Mouse (Mus musculus): Measurements from ENCODE around the gene Gm10322. TPM values are rescaled to one million over a fixed set of nuclear protein-coding genes. Genes with fewer than 3 reads are reported as not detected.

The Gm10322 gene
- total and polyA plus RNA-seq, 3 experiments: not detected

DNA sequence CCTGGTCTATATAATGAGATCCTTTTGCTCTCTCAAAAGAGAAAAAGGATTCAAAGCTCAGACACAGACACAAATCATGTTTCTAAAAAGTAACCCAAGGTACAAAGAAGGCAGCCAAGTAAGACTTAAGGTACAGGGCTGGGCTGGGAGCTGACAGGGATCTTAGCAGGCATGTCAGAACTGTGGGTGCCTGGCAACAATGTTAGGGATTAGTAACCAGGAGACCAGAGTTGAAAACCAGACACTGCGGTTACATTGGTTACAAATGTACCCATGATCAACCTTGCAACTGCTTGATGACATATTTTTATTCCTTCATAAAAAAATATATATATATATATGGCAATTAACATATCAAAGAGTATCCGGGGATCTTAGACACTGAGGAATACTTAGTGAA is 20.2 kb downstream of the Gm10322 start:
- Histone ChIP-seq H3K4me1 (ENCODE audit: control insufficient read depth in 1 of 2, insufficient read depth in 2 of 2) (peaks cover 0 to 21% of the 10 kb centered on the region in 2 experiments; a peak in 2 of 4 replicates), H3K79me2 (replicated peaks; ENCODE audit: control insufficient read depth, extremely low read depth, insufficient read depth, poor library complexity, severe bottlenecking) (0 out of 2 replicates have a peak, but pooled peaks cover 5% of the 10 kb centered on the region), H3K36me3 (replicated peaks in 1 of 2; ENCODE audit: control insufficient read depth in 1 of 2, insufficient read depth in 1 of 2, low read length in 1 of 2) (peaks cover 3 to 23% of the 10 kb centered on the region in 2 experiments), H3K4me2 (ENCODE audit: insufficient read depth, low read depth, poor library complexity, severe bottlenecking) (no peak overlapping the region), H3K9ac (ENCODE audit: insufficient read depth, low read depth) (no peak overlapping the region), H3K9me3 (replicated peaks; ENCODE audit: low read length) (no peaks in the 10 kb centered on the region), H3K27me3 (replicated peaks) (no peaks in the 10 kb centered on the region), H3K27ac (ENCODE audit: insufficient read depth, low read depth) (no peak overlapping the region), H3K4me3 (replicated peaks in 1 of 3; ENCODE audit: low read depth in 2 of 3, low read length in 2 of 3, poor library complexity in 1 of 3) (peak overlapping the region in 1 of 3 experiments; percentile 92)
- no peak for TF ChIP-seq ZMIZ1 (IDR thresholded peaks at IDR 0.05; ENCODE audit: low read depth, low read length)
- 0 out of 2 replicates have a peak, but pooled peaks have one; percentile 28 for TF ChIP-seq SIN3A (IDR thresholded peaks at IDR 0.05; ENCODE audit: low read length)
- in situ Hi-C loops (cut with MboI; ENCODE audit: low pct_ligation_motif_present, low pct_unique_long_range_greater_than_20kb, low sequenced_read_pairs) (no loop called here), dilution Hi-C loops (cut with MboI; ENCODE audit: extremely low pct_ligation_motif_present, extremely low pct_unique_long_range_greater_than_20kb, low sequenced_read_pairs) (no loop called here)
- no peak for DNase-seq (ENCODE audit: extremely low read depth)

DNA sequence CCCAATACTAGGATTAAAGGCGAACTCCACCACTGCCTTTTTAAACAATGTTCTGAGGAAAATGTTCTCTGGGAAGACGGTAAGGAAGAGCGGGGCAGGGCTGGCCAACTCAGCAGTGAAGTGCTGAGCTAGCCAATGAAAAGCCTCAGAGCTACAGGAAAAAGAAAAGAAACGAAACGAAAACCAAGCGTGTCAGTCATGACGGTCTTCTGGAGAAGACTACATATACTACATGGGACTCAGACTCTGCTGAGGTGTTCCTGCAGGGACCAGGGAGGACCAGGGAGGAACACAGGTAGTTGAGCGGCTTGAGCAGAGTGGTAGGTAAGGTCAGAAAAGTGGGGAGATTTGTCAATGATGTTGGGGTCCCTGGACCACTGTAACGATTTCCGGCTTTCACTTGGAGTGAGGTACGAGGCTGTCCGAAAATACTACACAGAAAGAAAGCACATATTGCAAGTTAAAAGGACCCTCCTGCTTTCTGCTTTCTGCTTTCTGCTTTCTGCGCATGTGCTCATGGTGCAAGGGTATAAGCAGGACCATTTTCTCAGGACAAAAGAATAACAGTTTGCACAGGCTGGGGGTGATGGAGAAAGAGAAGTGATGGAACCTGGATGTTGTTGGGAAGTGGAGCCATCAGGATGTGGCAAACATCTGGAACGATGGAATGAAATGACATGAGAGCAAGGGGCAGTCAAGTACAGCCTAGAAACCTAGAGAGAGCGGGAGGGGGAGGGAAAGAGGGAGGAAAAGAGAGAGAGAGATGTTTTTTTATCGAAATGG is 21.1 kb downstream of the Gm10322 start:
- in situ Hi-C loops (cut with MboI; ENCODE audit: low pct_ligation_motif_present, low pct_unique_long_range_greater_than_20kb, low sequenced_read_pairs): no loop called here
- peaks cover 3 to 27% of the 10 kb centered on the region in 2 experiments for H3K36me3 ChIP-seq (replicated peaks in 1 of 2; ENCODE audit: control insufficient read depth in 1 of 2, insufficient read depth in 1 of 2, low read length in 1 of 2)
- peak overlapping the region; percentile 75 for H3K9ac ChIP-seq (ENCODE audit: insufficient read depth, low read depth)
- no peaks in the 10 kb centered on the region for H3K9me3 ChIP-seq (replicated peaks; ENCODE audit: low read length)
- no peaks in the 10 kb centered on the region for H3K27me3 ChIP-seq (replicated peaks)
- peak overlapping the region; percentile 81 for H3K27ac ChIP-seq (ENCODE audit: insufficient read depth, low read depth)
- H3K4me3 ChIP-seq (replicated peaks in 1 of 3; ENCODE audit: low read depth in 2 of 3, low read length in 2 of 3, poor library complexity in 1 of 3): peak overlapping the region; percentile 71 to 92 (median 83)
- H3K4me1 ChIP-seq (ENCODE audit: control insufficient read depth in 1 of 2, insufficient read depth in 2 of 2): peaks cover 0 to 21% of the 10 kb centered on the region in 2 experiments; a peak in 2 of 4 replicates
- DNase-seq (ENCODE audit: extremely low read depth): peak; percentile 71
- dilution Hi-C loops (cut with MboI; ENCODE audit: extremely low pct_ligation_motif_present, extremely low pct_unique_long_range_greater_than_20kb, low sequenced_read_pairs): no loop called here
- TF ChIP-seq BHLHE40 (IDR thresholded peaks at IDR 0.05; ENCODE audit: low read depth, low read length): no peak
- no peak for TF ChIP-seq ZKSCAN1 (IDR thresholded peaks at IDR 0.05; ENCODE audit: borderline replicate concordance, low read depth, low read length)
- TF ChIP-seq SMC3 (IDR thresholded peaks at IDR 0.05; ENCODE audit: low read depth, low read length): no peak
- no peak; the same call in 1 of the 2 replicates for TF ChIP-seq ZNF384 (IDR thresholded peaks at IDR 0.05; ENCODE audit: low read depth, low read length)
- TF ChIP-seq PAX5 (IDR thresholded peaks at IDR 0.05; ENCODE audit: low read length): no peak
- TF ChIP-seq TBP (conservative IDR thresholded peaks at IDR 0.05; ENCODE audit: low read depth, low read length): peak; percentile 80; the same call in 1 of the 2 replicates
- TF ChIP-seq MAZ (IDR thresholded peaks at IDR 0.05; ENCODE audit: low read depth, low read length): peak; percentile 74
- TF ChIP-seq ELF1 (IDR thresholded peaks at IDR 0.05; ENCODE audit: low read depth, low read length): 0 out of 2 replicates have a peak, but pooled peaks have one; percentile 26
- no peak for TF ChIP-seq ZMIZ1 (IDR thresholded peaks at IDR 0.05; ENCODE audit: low read depth, low read length)
- no peak for TF ChIP-seq SIN3A (IDR thresholded peaks at IDR 0.05; ENCODE audit: low read length)
- TF ChIP-seq CHD1 (IDR thresholded peaks at IDR 0.05; ENCODE audit: low read depth, low read length): no peak; the same call in 1 of the 2 replicates
- TF ChIP-seq NRF1 (IDR thresholded peaks at IDR 0.05; ENCODE audit: low read depth, low read length): peak; percentile 72
- TF ChIP-seq UBTF (IDR thresholded peaks at IDR 0.05; ENCODE audit: low read depth, low read length): no peak
- no peak for TF ChIP-seq CTCF (conservative IDR thresholded peaks at IDR 0.05 in 1 of 2, IDR thresholded peaks at IDR 0.05 in 1 of 2; ENCODE audit: low read depth in 2 of 2, low read length in 2 of 2)
- peak; percentile 32; the same call in 1 of the 2 replicates for TF ChIP-seq HCFC1 (IDR thresholded peaks at IDR 0.05; ENCODE audit: low read depth, low read length)
- TF ChIP-seq MEF2A (IDR thresholded peaks at IDR 0.05; ENCODE audit: borderline replicate concordance, low read depth, low read length): no peak
- peak; percentile 47 for TF ChIP-seq NELFE (IDR thresholded peaks at IDR 0.05; ENCODE audit: low read depth, low read length)
- peak; percentile 30; the same call in 1 of the 2 replicates for TF ChIP-seq MAX (IDR thresholded peaks at IDR 0.05; ENCODE audit: low read length)
- TF ChIP-seq IRF4 (IDR thresholded peaks at IDR 0.05; ENCODE audit: low read depth, low read length): no peak; the same call in 1 of the 2 replicates
- TF ChIP-seq MXI1 (IDR thresholded peaks at IDR 0.05; ENCODE audit: low read depth, low read length): peak; percentile 60; the same call in 1 of the 2 replicates
- TF ChIP-seq POLR2A (IDR thresholded peaks at IDR 0.05; ENCODE audit: low read depth, low read length): peak; percentile 74
- no peak for TF ChIP-seq JUN (IDR thresholded peaks at IDR 0.05; ENCODE audit: insufficient read depth, low read depth, low read length)
- H3K79me2 ChIP-seq (replicated peaks; ENCODE audit: control insufficient read depth, extremely low read depth, insufficient read depth, poor library complexity, severe bottlenecking): 0 out of 2 replicates have a peak, but pooled peaks cover 5% of the 10 kb centered on the region
- peak overlapping the region; percentile 67 for H3K4me2 ChIP-seq (ENCODE audit: insufficient read depth, low read depth, poor library complexity, severe bottlenecking)
